Mouse (Mus musculus) forebrain, postnatal 0 days (tissue): ENCODE measurements around the gene Entpd1. TPM values are rescaled to one million over a fixed set of nuclear protein-coding genes. Genes with fewer than 3 reads are reported as not detected.

Source experiments
- ATAC-seq: fragments of 200-750 bp; cut with Nextera tagmentation; 2 replicates; pipeline ENCODE4 v1.8.0; 2017; ENCODE audit warnings: mild to moderate bottlenecking, moderate library complexity
- DNase-seq: peaks from one replicate; pipeline ENCODE4 v3.0.0-alpha.2; 2015
- H3K27ac ChIP-seq: fragments of 300-500 bp; sonication (generic); 2 replicates; pipeline ENCODE4 v1.5.1; 2014; ENCODE audit warnings: low read depth, mild to moderate bottlenecking, antibody characterized with exemption, low read length, moderate library complexity, mixed read lengths
- H3K27me3 ChIP-seq: fragments of 300-500 bp; sonication (generic); 2 replicates; pipeline ENCODE4 v1.6.1; 2014; ENCODE audit warnings: mild to moderate bottlenecking, low read length, mixed read lengths; ENCODE audit not compliant: insufficient read depth
- H3K36me3 ChIP-seq: fragments of 300-500 bp; sonication (generic); 2 replicates; pipeline ENCODE4 v1.6.1; 2014; ENCODE audit warnings: mild to moderate bottlenecking, moderate library complexity; ENCODE audit not compliant: insufficient read depth
- H3K4me1 ChIP-seq: fragments of 300-500 bp; sonication (generic); 2 replicates; pipeline ENCODE4 v1.6.1; 2014; ENCODE audit warnings: antibody characterized with exemption; ENCODE audit not compliant: insufficient read depth
- H3K4me2 ChIP-seq: fragments of 300-500 bp; sonication (generic); 2 replicates; pipeline ENCODE4 v1.6.1; 2014; ENCODE audit warnings: low read depth, mild to moderate bottlenecking, moderate library complexity
- H3K4me3 ChIP-seq: fragments of 300-500 bp; sonication (generic); 2 replicates; pipeline ENCODE4 v1.5.1; 2014; ENCODE audit warnings: low read depth, low read length, mixed read lengths
- H3K9ac ChIP-seq: fragments of 300-500 bp; sonication (generic); 2 replicates; pipeline ENCODE4 v1.6.1; 2014; ENCODE audit warnings: mild to moderate bottlenecking
- H3K9me3 ChIP-seq: fragments of 300-500 bp; sonication (generic); 2 replicates; pipeline ENCODE4 v1.6.1; 2016; ENCODE audit warnings: low read length
- CTCF ChIP-seq: sonication (generic); IDR thresholded peaks from 2 replicates; pipeline ENCODE4 v1.5.1; 2016; ENCODE audit warnings: antibody characterized with exemption, control low read depth, low read depth
- WGBS: fragments of 180-500 bp; shearing (Covaris S2); extraction: QIAGEN DNeasy Blood & Tissue Kit; methylation state at CpG from one replicate; pipeline ENCODE4 v1.1.7; 2014; 5-methylcytosine and 5-hydroxymethylcytosine counted together
- polyA plus RNA-seq: library from polyadenylated mRNA; unstranded; fragments of >200 nt; fragmentation: Nextera tagmentation; extraction: Ambion mirVana; gene quantifications from 2 replicates; pipeline ENCODE4 v1.2.1, GENCODE M21; 2015
- total RNA-seq: library from RNA; depleted of rRNA; stranded (reverse); fragments of >200 nt; gene quantifications from 2 replicates; pipeline ENCODE4 v1.2.3, GENCODE M21; 2014

Gene Entpd1
- total and polyA plus RNA-seq, 2 experiments from 2014 or later: 6.1 to 12.5 TPM

- no peak overlapping the region for H3K9ac ChIP-seq
- WGBS: 81% methylated on average over 3 of the region's 3 CpGs
Measured at GRCm38 (mm10) chr19:40630096-40630495, 17.9 kb downstream of the Entpd1 start.

DNA sequence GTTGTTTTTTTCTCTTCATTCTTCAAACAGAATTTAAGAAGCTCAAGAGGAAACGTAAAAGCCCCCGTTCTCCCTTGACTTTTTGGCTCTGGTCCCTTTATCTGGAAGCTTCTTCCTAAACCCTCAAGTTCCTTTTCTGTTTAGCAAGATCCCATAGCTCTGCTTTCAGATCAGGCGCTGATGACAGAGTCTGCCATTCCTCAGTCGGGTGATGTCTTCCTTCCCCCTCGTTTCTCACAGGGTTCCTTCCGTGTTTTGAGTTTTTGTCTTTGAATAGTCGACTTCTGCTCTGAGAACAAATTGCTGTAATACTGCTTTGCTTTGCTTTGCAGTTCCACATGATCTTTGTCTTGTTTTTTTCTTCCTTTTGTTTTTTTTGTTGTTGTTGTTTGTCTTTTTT lies 18.4 kb downstream of the Entpd1 start:
- no peak overlapping the region for H3K4me2 ChIP-seq
- no peaks in the 10 kb centered on the region for H3K4me1 ChIP-seq
- H3K27ac ChIP-seq: no peak overlapping the region
- WGBS: 85% methylated on average over 7 of the region's 7 CpGs
- H3K36me3 ChIP-seq: no peaks in the 10 kb centered on the region
- H3K27me3 ChIP-seq: no peaks in the 10 kb centered on the region
- no peak overlapping the region for H3K9ac ChIP-seq
- no peaks in the 10 kb centered on the region for H3K9me3 ChIP-seq
- ATAC-seq (no peak), DNase-seq (no peak)
- TF ChIP-seq CTCF: no peak
- no peak overlapping the region for H3K4me3 ChIP-seq

More at GRCm38 (mm10) chr19:40630096-40630495, 17.9 kb downstream of the Entpd1 start:
- Histone ChIP-seq H3K36me3 (no peaks in the 10 kb centered on the region), H3K4me3 (no peak overlapping the region), H3K4me1 (no peaks in the 10 kb centered on the region), H3K27me3 (no peaks in the 10 kb centered on the region), H3K9me3 (no peaks in the 10 kb centered on the region), H3K27ac (no peak overlapping the region), H3K4me2 (no peak overlapping the region)
- DNase-seq (no peak), ATAC-seq (no peak)
- no peak for TF ChIP-seq CTCF

DNA sequence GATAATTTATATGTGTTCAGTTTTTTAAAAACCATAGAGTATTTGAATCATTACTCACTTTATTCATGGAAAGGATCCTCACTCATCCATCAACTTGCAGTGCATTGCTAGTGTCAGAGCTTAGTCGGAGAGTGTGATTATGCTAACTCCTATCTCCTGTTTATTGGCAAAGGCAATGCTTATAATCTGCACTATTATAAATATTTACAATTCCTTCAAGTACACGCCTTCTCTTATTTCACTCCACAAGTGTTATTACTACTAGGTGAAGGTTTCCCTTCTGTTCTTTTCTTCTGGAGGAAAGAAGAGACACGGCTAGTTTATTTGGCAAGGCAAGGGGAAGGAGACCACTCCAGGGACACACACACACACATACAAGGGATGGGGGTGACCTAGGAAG lies 20.0 kb downstream of the Entpd1 start:
- DNase-seq: no peak
- no peak for TF ChIP-seq CTCF
- no peak for ATAC-seq
- Histone ChIP-seq H3K9ac (no peak overlapping the region), H3K4me3 (no peak overlapping the region), H3K36me3 (no peaks in the 10 kb centered on the region), H3K9me3 (no peaks in the 10 kb centered on the region), H3K4me2 (no peak overlapping the region), H3K4me1 (no peaks in the 10 kb centered on the region), H3K27me3 (no peaks in the 10 kb centered on the region), H3K27ac (no peak overlapping the region)
- 87% methylated on average over 3 of the region's 3 CpGs for WGBS

GRCm38 (mm10) chr19:40632668-40633067 lies 20.5 kb downstream of the Entpd1 start:
- WGBS: 87% methylated on average over 5 of the region's 5 CpGs
- H3K27ac ChIP-seq: no peak overlapping the region
- H3K36me3 ChIP-seq: no peaks in the 10 kb centered on the region
- TF ChIP-seq CTCF: no peak
- DNase-seq: no peak
- no peaks in the 10 kb centered on the region for H3K4me1 ChIP-seq
- no peak for ATAC-seq
- H3K27me3 ChIP-seq: no peaks in the 10 kb centered on the region
- no peak overlapping the region for H3K9ac ChIP-seq
- H3K9me3 ChIP-seq: no peaks in the 10 kb centered on the region
- no peak overlapping the region for H3K4me2 ChIP-seq
- H3K4me3 ChIP-seq: no peak overlapping the region

GRCm38 (mm10) chr19:40633144-40633543 lies 21.0 kb downstream of the Entpd1 start:
- H3K9me3 ChIP-seq: no peaks in the 10 kb centered on the region
- DNase-seq (no peak), ATAC-seq (no peak)
- H3K4me1 ChIP-seq: no peaks in the 10 kb centered on the region
- WGBS: 75% methylated on average over 1 of the region's 1 CpGs
- peak; percentile 14; the same call in 1 of the 2 replicates for TF ChIP-seq CTCF
- no peak overlapping the region for H3K4me2 ChIP-seq
- H3K4me3 ChIP-seq: no peak overlapping the region
- no peak overlapping the region for H3K27ac ChIP-seq
- H3K36me3 ChIP-seq: no peaks in the 10 kb centered on the region
- no peak overlapping the region for H3K9ac ChIP-seq
- no peaks in the 10 kb centered on the region for H3K27me3 ChIP-seq

DNA sequence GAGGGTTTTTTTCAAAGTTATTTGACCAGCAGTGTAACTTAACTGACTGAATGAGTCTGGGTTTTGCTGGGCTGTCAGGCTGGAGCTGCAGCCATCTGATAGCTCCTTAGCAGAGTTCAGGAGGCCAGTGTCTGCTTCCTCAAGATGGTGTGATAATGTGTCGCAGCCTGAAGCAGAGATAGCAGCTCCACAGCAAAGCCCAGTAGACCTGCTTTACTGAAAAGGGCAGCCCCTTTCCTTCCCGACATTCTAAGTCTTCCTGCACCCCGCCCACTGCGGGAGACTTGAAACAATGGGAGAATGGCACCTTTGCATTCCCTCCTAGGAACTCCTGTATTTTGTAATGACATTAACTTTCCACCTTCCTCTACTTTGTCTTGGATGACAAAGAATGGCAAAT lies 24.9 kb downstream of the Entpd1 start:
- Histone ChIP-seq H3K9me3 (no peaks in the 10 kb centered on the region), H3K4me1 (no peaks in the 10 kb centered on the region), H3K4me3 (no peak overlapping the region), H3K36me3 (no peaks in the 10 kb centered on the region), H3K9ac (no peak overlapping the region), H3K27me3 (no peaks in the 10 kb centered on the region), H3K4me2 (no peak overlapping the region), H3K27ac (no peak overlapping the region)
- ATAC-seq: no peak
- 66% methylated on average over 4 of the region's 4 CpGs for WGBS
- no peak for DNase-seq
- TF ChIP-seq CTCF: no peak

GRCm38 (mm10) chr19:40637601-40638000 lies 25.4 kb downstream of the Entpd1 start:
- H3K36me3 ChIP-seq: no peaks in the 10 kb centered on the region
- no peaks in the 10 kb centered on the region for H3K9me3 ChIP-seq
- DNase-seq (no peak), ATAC-seq (no peak)
- no peak for TF ChIP-seq CTCF
- H3K4me1 ChIP-seq: no peaks in the 10 kb centered on the region
- no peak overlapping the region for H3K4me2 ChIP-seq
- no peak overlapping the region for H3K4me3 ChIP-seq
- no peak overlapping the region for H3K27ac ChIP-seq
- no peaks in the 10 kb centered on the region for H3K27me3 ChIP-seq
- 87% methylated on average over 7 of the region's 7 CpGs for WGBS
- no peak overlapping the region for H3K9ac ChIP-seq

- no peaks in the 10 kb centered on the region for H3K4me1 ChIP-seq
- ATAC-seq (no peak), DNase-seq (no peak)
- no peaks in the 10 kb centered on the region for H3K9me3 ChIP-seq
- no peaks in the 10 kb centered on the region for H3K36me3 ChIP-seq
- H3K27ac ChIP-seq: no peak overlapping the region
- TF ChIP-seq CTCF: no peak
- H3K4me3 ChIP-seq: no peak overlapping the region
- no peaks in the 10 kb centered on the region for H3K27me3 ChIP-seq
- H3K4me2 ChIP-seq: no peak overlapping the region
- WGBS: 92% methylated on average over 5 of the region's 5 CpGs
- H3K9ac ChIP-seq: no peak overlapping the region
Measured at GRCm38 (mm10) chr19:40638582-40638981, 26.4 kb downstream of the Entpd1 start.
